Mouse (Mus musculus): ENCODE results near the gene Plcb1. TPM values are rescaled to one million over a fixed set of nuclear protein-coding genes. Genes with fewer than 3 reads are reported as not detected.
A peak's percentile ranks its signal among the peaks of the same experiment; 100 is the strongest.

Gene Plcb1
- polyA plus RNA-seq, 2 experiments, result 2.9 to 12.8 TPM

- DNase-seq (ENCODE audit: low spot score) (no peak), ATAC-seq (ENCODE audit: low FRiP score, low read depth) (no peak)
- no peaks in the 10 kb centered on the region for H3K27me3 ChIP-seq (ENCODE audit: control insufficient read depth, insufficient read depth, low read length)
- no peak for TF ChIP-seq POLR2A (IDR thresholded peaks at IDR 0.05; ENCODE audit: borderline replicate concordance, extremely low read depth, insufficient read depth, insufficient read length)
- no peak overlapping the region for H3K27ac ChIP-seq (replicated peaks; ENCODE audit: low read depth, low read length)
- WGBS, result 63% methylated on average over 2 of the region's 2 CpGs
- H3K4me1 ChIP-seq (ENCODE audit: control insufficient read depth, insufficient read depth, low read length), result no peaks in the 10 kb centered on the region
- no peak overlapping the region for H3K4me2 ChIP-seq (replicated peaks; ENCODE audit: low read depth, low read length, severe bottlenecking)
- no peaks in the 10 kb centered on the region for H3K9me3 ChIP-seq (ENCODE audit: control insufficient read depth, low read length)
- no peaks in the 10 kb centered on the region for H3K36me3 ChIP-seq (ENCODE audit: control insufficient read depth, insufficient read depth, low read length)
- H3K4me3 ChIP-seq (replicated peaks; ENCODE audit: low read length), result no peak overlapping the region
- H3K9ac ChIP-seq (ENCODE audit: low read depth, low read length, severe bottlenecking), result no peak overlapping the region
These were observed 520.6 kb downstream of the Plcb1 start for GRCm38 (mm10) chr2:135306472-135306771.

GRCm38 (mm10) chr2:135307787-135308186, 521.9 kb downstream of the Plcb1 start:
- no peak for TF ChIP-seq POLR2A (IDR thresholded peaks at IDR 0.05; ENCODE audit: borderline replicate concordance, extremely low read depth, insufficient read depth, insufficient read length)
- no peaks in the 10 kb centered on the region for H3K4me1 ChIP-seq (ENCODE audit: control insufficient read depth, insufficient read depth, low read length)
- H3K4me3 ChIP-seq (replicated peaks; ENCODE audit: low read length), result no peak overlapping the region
- DNase-seq (ENCODE audit: low spot score) (no peak), ATAC-seq (ENCODE audit: low FRiP score, low read depth) (no peak)
- H3K4me2 ChIP-seq (replicated peaks; ENCODE audit: low read depth, low read length, severe bottlenecking), result no peak overlapping the region
- H3K27ac ChIP-seq (replicated peaks; ENCODE audit: low read depth, low read length), result no peak overlapping the region
- no peaks in the 10 kb centered on the region for H3K27me3 ChIP-seq (ENCODE audit: control insufficient read depth, insufficient read depth, low read length)
- WGBS, result 87% methylated on average over 4 of the region's 4 CpGs
- H3K9me3 ChIP-seq (ENCODE audit: control insufficient read depth, low read length), result no peaks in the 10 kb centered on the region
- no peaks in the 10 kb centered on the region for H3K36me3 ChIP-seq (ENCODE audit: control insufficient read depth, insufficient read depth, low read length)
- no peak overlapping the region for H3K9ac ChIP-seq (ENCODE audit: low read depth, low read length, severe bottlenecking)

GRCm38 (mm10) chr2:135315980-135316379, 530.1 kb downstream of the Plcb1 start:
- Histone ChIP-seq H3K4me2 (replicated peaks; ENCODE audit: low read depth, low read length, severe bottlenecking) (no peak overlapping the region), H3K27ac (replicated peaks; ENCODE audit: low read depth, low read length) (no peak overlapping the region), H3K36me3 (ENCODE audit: control insufficient read depth, insufficient read depth, low read length) (no peaks in the 10 kb centered on the region), H3K4me1 (ENCODE audit: control insufficient read depth, insufficient read depth, low read length) (no peaks in the 10 kb centered on the region), H3K4me3 (replicated peaks; ENCODE audit: low read length) (no peak overlapping the region), H3K9me3 (ENCODE audit: control insufficient read depth, low read length) (no peaks in the 10 kb centered on the region), H3K9ac (ENCODE audit: low read depth, low read length, severe bottlenecking) (no peak overlapping the region), H3K27me3 (ENCODE audit: control insufficient read depth, insufficient read depth, low read length) (no peaks in the 10 kb centered on the region)
- TF ChIP-seq POLR2A (IDR thresholded peaks at IDR 0.05; ENCODE audit: borderline replicate concordance, extremely low read depth, insufficient read depth, insufficient read length), result no peak
- WGBS, result 84% methylated on average over 3 of the region's 3 CpGs
- no peak for DNase-seq (ENCODE audit: low spot score)
- no peak for ATAC-seq (ENCODE audit: low FRiP score, low read depth)

- Histone ChIP-seq H3K4me3 (replicated peaks; ENCODE audit: low read length) (no peak overlapping the region), H3K4me1 (ENCODE audit: control insufficient read depth, insufficient read depth, low read length) (no peaks in the 10 kb centered on the region), H3K27ac (replicated peaks; ENCODE audit: low read depth, low read length) (no peak overlapping the region), H3K27me3 (ENCODE audit: control insufficient read depth, insufficient read depth, low read length) (no peaks in the 10 kb centered on the region), H3K36me3 (ENCODE audit: control insufficient read depth, insufficient read depth, low read length) (no peaks in the 10 kb centered on the region), H3K9me3 (ENCODE audit: control insufficient read depth, low read length) (no peaks in the 10 kb centered on the region), H3K9ac (ENCODE audit: low read depth, low read length, severe bottlenecking) (no peak overlapping the region), H3K4me2 (replicated peaks; ENCODE audit: low read depth, low read length, severe bottlenecking) (no peak overlapping the region)
- no peak for TF ChIP-seq POLR2A (IDR thresholded peaks at IDR 0.05; ENCODE audit: borderline replicate concordance, extremely low read depth, insufficient read depth, insufficient read length)
- DNase-seq (ENCODE audit: low spot score), result no peak
- 82% methylated on average over 1 of the region's 1 CpGs for WGBS
- ATAC-seq (ENCODE audit: low FRiP score, low read depth), result no peak
These were observed 532.3 kb downstream of the Plcb1 start for GRCm38 (mm10) chr2:135318136-135318535.

- Histone ChIP-seq H3K9ac (ENCODE audit: low read depth, low read length, severe bottlenecking) (no peak overlapping the region), H3K4me2 (replicated peaks; ENCODE audit: low read depth, low read length, severe bottlenecking) (peak overlapping the region; percentile 41), H3K36me3 (ENCODE audit: control insufficient read depth, insufficient read depth, low read length) (no peaks in the 10 kb centered on the region), H3K4me3 (replicated peaks; ENCODE audit: low read length) (no peak overlapping the region; the same call in 1 of the 2 replicates), H3K27me3 (ENCODE audit: control insufficient read depth, insufficient read depth, low read length) (no peaks in the 10 kb centered on the region), H3K4me1 (ENCODE audit: control insufficient read depth, insufficient read depth, low read length) (no peaks in the 10 kb centered on the region), H3K9me3 (ENCODE audit: control insufficient read depth, low read length) (no peaks in the 10 kb centered on the region), H3K27ac (replicated peaks; ENCODE audit: low read depth, low read length) (no peak overlapping the region)
- ATAC-seq (ENCODE audit: low FRiP score, low read depth), result peak; percentile 35; the same call in 1 of the 2 replicates
- DNase-seq (ENCODE audit: low spot score), result no peak
- TF ChIP-seq POLR2A (IDR thresholded peaks at IDR 0.05; ENCODE audit: borderline replicate concordance, extremely low read depth, insufficient read depth, insufficient read length), result no peak
- 29% methylated on average over 7 of the region's 7 CpGs for WGBS
These were observed 537.5 kb downstream of the Plcb1 start for GRCm38 (mm10) chr2:135323276-135323954.
